Mouse (Mus musculus) E14TG2a.4 (cell line): ENCODE results near the gene Limd2.

Experiments used
- CTCF ChIP-seq: conservative IDR thresholded peaks from 2 replicates; pipeline ENCODE4 v1.5.1; 2014; ENCODE audit warnings: low read length
- POU5F1 ChIP-seq: IDR thresholded peaks from 2 replicates; pipeline ENCODE4 v1.6.1; 2014; ENCODE audit warnings: low read length, borderline replicate concordance

DNA sequence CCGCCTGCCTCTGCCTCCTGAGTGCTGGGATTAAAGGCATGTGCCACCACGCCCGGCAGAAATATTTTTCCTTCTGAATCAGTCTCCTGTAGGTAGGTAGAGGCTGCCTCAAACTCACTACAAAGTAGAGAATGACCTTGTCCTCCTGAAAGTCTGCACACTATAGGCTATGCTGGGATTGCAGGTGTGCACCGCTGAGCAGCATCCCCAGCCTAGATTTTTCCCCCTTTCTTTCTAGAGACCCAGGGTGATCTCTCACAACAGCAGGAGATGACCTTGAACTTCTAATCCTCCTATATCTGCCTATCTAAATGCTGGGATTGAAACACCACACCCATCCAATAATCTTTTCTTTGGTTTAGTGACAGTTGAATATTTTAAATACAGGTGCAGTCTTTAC lies 26.7 kb upstream of the Limd2 start:
- TF ChIP-seq CTCF = no peak
- no peak for TF ChIP-seq POU5F1
